In genomic region chr10:79585723-79586122, GRCm38 (mm10) we compare ENCODE assay signal across 25 mouse cellular contexts. TPM values are rescaled to one million over a fixed set of nuclear protein-coding genes. Genes with fewer than 3 reads are reported as not detected.
"Had no signal": no experiment of that assay in that cellular context is flagged by ENCODE, and none has a peak within 500 bp of the region (broad histone marks: within the 10 kb centered on the region; RNA-seq: fewer than 3 reads in every experiment).

No protein-coding gene starts in this region.

- H3K9ac ChIP-seq: lung, embryonic 14.5 days; midbrain, embryonic 12.5 days; neural tube, embryonic 13.5 days; neural tube, embryonic 15.5 days had no signal

- H3K4me2 ChIP-seq: lung, embryonic 14.5 days; midbrain, embryonic 12.5 days; neural tube, embryonic 13.5 days; neural tube, embryonic 15.5 days had no signal

- H3K9me3 ChIP-seq: midbrain, embryonic 10.5 days; midbrain, embryonic 12.5 days; neural tube, embryonic 13.5 days; neural tube, embryonic 15.5 days had no signal

- DNase-seq: lung, adult 18-20 months; lung, embryonic 14.5 days; lung, postnatal 10 days; lung, postnatal 4 days; midbrain, embryonic 14.5 days; retina, postnatal 1 day; right cerebral cortex, adult 18-20 months; right cerebral cortex, postnatal 25 days; right cerebral cortex, postnatal 4 days; spleen, adult 18-20 months; thymus, adult 2 months; thymus, postnatal 25 days; thymus, postnatal 4 days had no signal

- H3K27me3 ChIP-seq: midbrain, embryonic 12.5 days; neural tube, embryonic 13.5 days; neural tube, embryonic 15.5 days had no signal

- ATAC-seq: midbrain, embryonic 16.5 days had no signal

- H3K4me3 ChIP-seq: midbrain, embryonic 10.5 days; midbrain, embryonic 12.5 days; myocyte; neural tube, embryonic 13.5 days; neural tube, embryonic 15.5 days had no signal

- H3K4me1 ChIP-seq: midbrain, embryonic 10.5 days; midbrain, embryonic 12.5 days; neural tube, embryonic 13.5 days; neural tube, embryonic 15.5 days had no signal

- H3K36me3 ChIP-seq: midbrain, embryonic 10.5 days; midbrain, embryonic 12.5 days; neural tube, embryonic 13.5 days; neural tube, embryonic 15.5 days had no signal

- H3K27ac ChIP-seq: midbrain, embryonic 10.5 days; midbrain, embryonic 12.5 days; neural tube, embryonic 13.5 days; neural tube, embryonic 15.5 days had no signal

RNA-seq across cellular contexts. Expression of gene Theg, which starts 1.4 kb away (rescaled TPM):
- polyA plus RNA-seq: lung, embryonic 14.5 days; lung, embryonic 16.5 days; midbrain, embryonic 10.5 days; midbrain, embryonic 12.5 days; midbrain, embryonic 14.5 days; midbrain, embryonic 16.5 days; myocyte; neural tube, embryonic 11.5 days; neural tube, embryonic 13.5 days; small intestine, adult 2 months; stomach, embryonic 14.5 days; stomach, embryonic 16.5 days; thymus, adult 2 months; urinary bladder, adult 2 months had no signal

RNA-seq across cellular contexts. Expression of gene C2cd4c, which starts 28.1 kb away (rescaled TPM):
- polyA plus RNA-seq: lung, embryonic 14.5 days; lung, embryonic 16.5 days had no signal
